Mouse (Mus musculus): ENCODE results near the gene Zfp213. TPM values are rescaled to one million over a fixed set of nuclear protein-coding genes. Genes with fewer than 3 reads are reported as not detected.

The Zfp213 gene
- polyA plus RNA-seq, 1 experiment: 4.3 TPM

DNA sequence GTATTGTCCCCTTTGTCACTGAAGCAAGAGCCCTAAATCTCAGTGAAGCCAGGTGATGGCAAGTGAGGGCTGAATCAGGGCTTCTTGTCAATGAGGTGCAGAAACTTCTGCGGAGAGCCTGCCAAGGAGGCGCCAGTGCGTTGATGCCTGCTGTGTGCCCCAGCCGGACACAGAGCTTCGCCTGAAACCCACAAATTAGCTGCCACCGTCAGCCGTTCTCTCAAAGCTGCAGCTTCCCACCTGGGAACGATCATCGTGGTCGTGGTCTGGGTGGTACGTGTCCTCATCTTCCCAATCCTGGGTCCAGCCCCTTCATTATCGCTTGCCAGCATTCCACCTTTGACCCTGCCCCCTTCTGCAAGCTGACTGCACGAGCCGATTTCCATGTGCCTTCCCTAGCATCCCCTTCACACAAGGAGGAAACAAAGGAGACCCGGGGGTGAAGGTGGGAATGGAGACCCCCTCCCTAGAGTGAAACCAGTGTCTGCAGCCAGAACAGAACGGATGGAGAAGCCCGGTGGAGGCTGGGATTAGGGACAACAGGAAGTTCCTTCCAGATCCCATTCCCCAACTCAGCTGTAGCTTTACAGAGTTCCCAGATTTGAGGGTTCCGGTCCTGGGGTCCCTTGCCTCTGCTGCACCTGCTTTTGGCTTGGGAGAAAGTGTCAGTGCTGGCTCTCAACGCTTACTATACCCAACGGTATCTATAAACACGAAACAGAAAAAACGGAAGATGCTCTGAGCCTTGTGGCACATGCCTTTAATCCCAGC is 21.9 kb upstream of the Zfp213 start:
- H3K27ac ChIP-seq (ENCODE audit: control insufficient read depth, insufficient read depth, low read depth, low read length, poor library complexity): no peak overlapping the region
- 6% methylated on average over 22 of the region's 22 CpGs for WGBS
- TF ChIP-seq CTCF (IDR thresholded peaks at IDR 0.05; ENCODE audit: control insufficient read depth, insufficient read depth, low read length): no peak
- TF ChIP-seq POLR2A (IDR thresholded peaks at IDR 0.05; ENCODE audit: borderline replicate concordance, control insufficient read depth, low read depth, low read length): no peak
- peak overlapping the region; percentile 29 for H3K4me3 ChIP-seq (replicated peaks; ENCODE audit: control insufficient read depth, low read depth, low read length)
- no peaks in the 10 kb centered on the region; the same call in 1 of the 2 replicates for H3K4me1 ChIP-seq (ENCODE audit: control insufficient read depth, insufficient read depth, low read length)

DNA sequence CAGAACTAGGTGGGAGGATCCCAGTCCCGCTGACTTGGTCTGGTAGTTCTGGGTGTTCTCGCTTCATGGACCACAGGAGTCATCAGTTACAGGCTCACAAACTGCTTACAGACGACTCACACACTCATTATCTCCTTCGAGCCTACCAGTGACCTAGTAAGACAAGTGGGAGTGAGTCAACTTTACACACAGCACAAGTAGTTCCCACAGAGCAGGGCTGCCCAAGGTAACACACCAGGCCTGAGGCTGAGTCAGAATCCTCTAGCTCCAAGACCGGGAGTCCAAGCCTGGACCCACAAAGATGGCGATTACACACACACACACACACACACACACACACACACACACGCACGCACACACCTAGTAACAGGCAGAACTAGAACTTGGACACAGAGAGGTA is 20.7 kb upstream of the Zfp213 start:
- 71% methylated on average over 8 of the region's 8 CpGs for WGBS
- Histone ChIP-seq H3K4me3 (replicated peaks; ENCODE audit: control insufficient read depth, low read depth, low read length) (no peak overlapping the region), H3K27ac (ENCODE audit: control insufficient read depth, insufficient read depth, low read depth, low read length, poor library complexity) (no peak overlapping the region), H3K4me1 (ENCODE audit: control insufficient read depth, insufficient read depth, low read length) (no peaks in the 10 kb centered on the region; the same call in 1 of the 2 replicates)
- no peak for TF ChIP-seq CTCF (IDR thresholded peaks at IDR 0.05; ENCODE audit: control insufficient read depth, insufficient read depth, low read length)
- no peak for TF ChIP-seq POLR2A (IDR thresholded peaks at IDR 0.05; ENCODE audit: borderline replicate concordance, control insufficient read depth, low read depth, low read length)

DNA sequence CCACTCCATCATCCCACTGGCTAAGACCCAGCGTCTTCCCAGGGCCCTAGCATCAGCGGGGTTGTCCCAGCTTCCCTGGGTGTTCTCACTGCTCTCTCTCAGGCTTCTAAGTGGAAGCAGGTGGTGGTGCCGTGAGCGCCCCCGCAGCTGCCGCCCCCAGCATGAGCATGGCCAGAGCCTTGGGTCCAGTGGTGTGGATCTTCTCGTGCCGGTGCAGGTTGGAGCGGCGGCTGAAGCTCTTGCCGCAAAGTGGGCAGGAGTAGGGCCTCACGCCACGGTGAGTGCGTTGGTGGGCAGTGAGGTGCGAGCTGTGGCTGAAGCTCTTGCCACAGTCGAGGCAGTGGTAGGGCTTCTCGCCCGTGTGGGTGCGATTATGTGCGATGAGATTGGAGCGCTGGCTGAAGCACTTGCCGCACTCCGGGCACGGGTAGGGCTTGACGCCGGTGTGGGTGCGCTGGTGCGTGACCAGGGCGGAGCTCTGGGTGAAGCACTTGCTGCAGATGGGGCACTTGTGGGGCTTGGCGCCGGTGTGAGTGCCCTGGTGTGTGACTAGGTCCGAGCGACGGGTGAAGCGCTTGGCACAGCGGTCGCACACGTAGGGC is 12.0 kb upstream of the Zfp213 start:
- Histone ChIP-seq H3K4me1 (ENCODE audit: control insufficient read depth, insufficient read depth, low read length) (peaks cover 2% of the 10 kb centered on the region; the same call in 1 of the 2 replicates), H3K4me3 (replicated peaks; ENCODE audit: control insufficient read depth, low read depth, low read length) (no peak overlapping the region), H3K27ac (ENCODE audit: control insufficient read depth, insufficient read depth, low read depth, low read length, poor library complexity) (no peak overlapping the region)
- TF ChIP-seq CTCF (IDR thresholded peaks at IDR 0.05; ENCODE audit: control insufficient read depth, insufficient read depth, low read length): no peak
- WGBS: 93% methylated on average over 38 of the region's 38 CpGs

DNA sequence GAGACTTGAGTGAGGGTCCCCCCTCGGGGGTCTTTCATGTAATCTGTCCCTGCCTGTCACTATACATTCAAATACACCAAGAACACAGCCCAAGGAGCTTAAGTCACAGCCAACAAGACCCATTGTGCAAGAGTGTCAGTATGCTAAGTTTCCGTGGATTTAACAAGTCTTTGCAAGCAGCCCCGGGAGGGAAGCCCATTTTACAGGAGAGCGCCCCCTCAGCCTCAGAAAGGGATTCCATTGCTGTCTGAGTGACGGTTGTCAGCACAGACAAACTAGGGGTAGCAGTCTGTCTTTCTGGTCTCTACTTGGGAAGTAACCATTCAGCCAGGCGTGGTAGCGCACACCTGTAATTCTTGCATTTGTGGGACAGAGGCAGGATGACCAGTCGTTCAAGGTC is 10.1 kb upstream of the Zfp213 start:
- TF ChIP-seq POLR2A (IDR thresholded peaks at IDR 0.05; ENCODE audit: borderline replicate concordance, control insufficient read depth, low read depth, low read length): no peak
- no peak for TF ChIP-seq CTCF (IDR thresholded peaks at IDR 0.05; ENCODE audit: control insufficient read depth, insufficient read depth, low read length)
- H3K27ac ChIP-seq (ENCODE audit: control insufficient read depth, insufficient read depth, low read depth, low read length, poor library complexity): no peak overlapping the region
- WGBS: 75% methylated on average over 8 of the region's 8 CpGs
- H3K4me3 ChIP-seq (replicated peaks; ENCODE audit: control insufficient read depth, low read depth, low read length): no peak overlapping the region
- H3K4me1 ChIP-seq (ENCODE audit: control insufficient read depth, insufficient read depth, low read length): peaks cover 2% of the 10 kb centered on the region; the same call in 1 of the 2 replicates

DNA sequence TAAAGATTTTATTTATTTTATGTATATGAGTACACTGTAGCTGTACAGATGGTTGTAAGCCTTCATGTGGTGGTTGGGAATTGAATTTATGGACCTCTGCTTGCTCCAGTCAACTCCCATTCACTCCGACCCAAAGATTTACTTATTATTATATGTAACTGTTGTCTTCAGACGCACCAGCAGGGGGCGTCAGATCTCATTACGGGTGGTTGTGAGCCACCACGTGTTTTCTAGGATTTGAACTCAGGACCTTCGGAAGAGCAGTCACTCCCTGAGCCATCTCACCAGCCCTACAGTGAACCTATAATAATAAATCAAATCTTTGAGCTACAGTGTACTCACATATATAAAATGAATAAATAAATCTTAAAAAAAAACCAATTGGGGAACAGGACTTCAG is 8.0 kb upstream of the Zfp213 start:
- WGBS: 68% methylated on average over 6 of the region's 6 CpGs
- peak; percentile 15; the same call in 1 of the 2 replicates for TF ChIP-seq CTCF (IDR thresholded peaks at IDR 0.05; ENCODE audit: control insufficient read depth, insufficient read depth, low read length)
- TF ChIP-seq POLR2A (IDR thresholded peaks at IDR 0.05; ENCODE audit: borderline replicate concordance, control insufficient read depth, low read depth, low read length): no peak
- H3K27ac ChIP-seq (ENCODE audit: control insufficient read depth, insufficient read depth, low read depth, low read length, poor library complexity): no peak overlapping the region
- no peak overlapping the region for H3K4me3 ChIP-seq (replicated peaks; ENCODE audit: control insufficient read depth, low read depth, low read length)
- peaks cover 2% of the 10 kb centered on the region; the same call in 1 of the 2 replicates for H3K4me1 ChIP-seq (ENCODE audit: control insufficient read depth, insufficient read depth, low read length)

DNA sequence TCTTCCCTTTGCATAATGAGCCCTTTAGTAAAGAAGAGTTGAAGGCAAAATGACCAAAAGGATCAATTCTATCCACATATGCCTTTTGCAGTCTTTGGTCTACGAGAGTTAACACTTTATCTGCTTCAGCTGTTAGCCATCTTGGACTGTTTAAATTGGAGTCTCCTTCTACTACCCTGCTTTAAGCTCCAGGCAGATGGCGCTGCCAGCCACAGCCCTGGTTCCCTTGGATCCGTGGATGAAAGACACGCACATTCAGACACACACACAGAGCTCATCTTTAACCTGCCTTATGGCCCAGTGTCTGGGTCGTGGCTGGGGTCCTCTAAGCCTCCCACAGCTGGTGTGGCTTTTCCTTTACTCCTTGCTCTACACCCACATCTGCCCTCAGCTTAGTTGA is 7.0 kb upstream of the Zfp213 start:
- TF ChIP-seq POLR2A (IDR thresholded peaks at IDR 0.05; ENCODE audit: borderline replicate concordance, control insufficient read depth, low read depth, low read length): no peak
- peak; percentile 25; the same call in 1 of the 2 replicates for TF ChIP-seq CTCF (IDR thresholded peaks at IDR 0.05; ENCODE audit: control insufficient read depth, insufficient read depth, low read length)
- no peak overlapping the region for H3K4me3 ChIP-seq (replicated peaks; ENCODE audit: control insufficient read depth, low read depth, low read length)
- no peak overlapping the region; the same call in 1 of the 2 replicates for H3K27ac ChIP-seq (ENCODE audit: control insufficient read depth, insufficient read depth, low read depth, low read length, poor library complexity)
- 18% methylated on average over 5 of the region's 5 CpGs for WGBS
- peaks cover 2% of the 10 kb centered on the region; the same call in 1 of the 2 replicates for H3K4me1 ChIP-seq (ENCODE audit: control insufficient read depth, insufficient read depth, low read length)

DNA sequence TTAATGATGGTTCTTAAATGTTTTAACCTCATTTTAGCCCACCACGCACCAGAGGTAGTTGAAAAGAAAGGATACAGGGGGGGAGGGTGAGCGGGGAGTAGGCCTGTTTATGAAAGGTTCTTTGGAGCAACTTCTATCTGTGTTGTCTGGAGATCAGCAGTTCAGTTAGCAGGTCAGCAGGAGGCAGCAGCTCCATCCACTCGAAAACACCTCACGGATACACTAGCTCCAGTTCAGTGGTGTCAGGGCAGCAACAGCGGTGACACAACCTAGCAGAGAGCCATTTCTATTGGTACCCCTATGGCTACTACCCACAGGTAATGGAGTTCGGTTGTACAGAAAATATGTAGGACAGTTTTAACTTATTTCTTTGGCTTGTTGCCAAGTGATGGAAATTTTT is 6.0 kb upstream of the Zfp213 start:
- TF ChIP-seq POLR2A (IDR thresholded peaks at IDR 0.05; ENCODE audit: borderline replicate concordance, control insufficient read depth, low read depth, low read length) (no peak), CTCF (IDR thresholded peaks at IDR 0.05; ENCODE audit: control insufficient read depth, insufficient read depth, low read length) (peak; percentile 81)
- 12% methylated on average over 6 of the region's 6 CpGs for WGBS
- Histone ChIP-seq H3K4me1 (ENCODE audit: control insufficient read depth, insufficient read depth, low read length) (peaks cover 2% of the 10 kb centered on the region; the same call in 1 of the 2 replicates), H3K27ac (ENCODE audit: control insufficient read depth, insufficient read depth, low read depth, low read length, poor library complexity) (no peak overlapping the region), H3K4me3 (replicated peaks; ENCODE audit: control insufficient read depth, low read depth, low read length) (no peak overlapping the region)

DNA sequence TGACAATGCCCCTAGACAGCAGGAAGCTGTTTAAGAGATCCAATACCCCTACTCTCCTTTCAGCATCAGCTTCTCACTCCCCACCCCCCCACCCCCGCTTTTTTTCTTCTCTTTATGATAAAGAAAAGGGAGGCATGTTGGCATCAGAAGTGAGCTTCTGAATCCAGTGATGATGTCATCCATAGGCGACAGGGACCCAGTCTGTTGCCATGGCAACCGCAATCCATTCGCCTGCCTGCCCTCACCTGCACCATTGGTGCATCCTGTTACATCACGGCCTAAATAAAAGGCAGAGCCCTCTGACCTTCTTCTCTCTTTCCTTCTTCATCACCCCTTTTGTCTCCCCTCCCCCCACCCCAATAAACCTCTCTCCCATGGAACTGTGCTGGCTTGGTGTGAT is 4.3 kb upstream of the Zfp213 start:
- Histone ChIP-seq H3K27ac (ENCODE audit: control insufficient read depth, insufficient read depth, low read depth, low read length, poor library complexity) (no peak overlapping the region), H3K4me3 (replicated peaks; ENCODE audit: control insufficient read depth, low read depth, low read length) (no peak overlapping the region), H3K4me1 (ENCODE audit: control insufficient read depth, insufficient read depth, low read length) (peaks cover 2% of the 10 kb centered on the region; the same call in 1 of the 2 replicates)
- TF ChIP-seq CTCF (IDR thresholded peaks at IDR 0.05; ENCODE audit: control insufficient read depth, insufficient read depth, low read length) (no peak), POLR2A (IDR thresholded peaks at IDR 0.05; ENCODE audit: borderline replicate concordance, control insufficient read depth, low read depth, low read length) (no peak)
- WGBS: 56% methylated on average over 5 of the region's 5 CpGs
